Mouse (Mus musculus): ENCODE results near the gene Erc2. TPM values are rescaled to one million over a fixed set of nuclear protein-coding genes. Genes with fewer than 3 reads are reported as not detected.

Gene Erc2
- polyA plus RNA-seq, 1 experiment from 2014 or later = 2.4 TPM

GRCm38 (mm10) chr14:28426610-28427009, 804.4 kb downstream of the Erc2 start:
- Histone ChIP-seq H3K4me2 (no peak overlapping the region), H3K9me3 (no peaks in the 10 kb centered on the region), H3K27me3 (replicated peaks) (no peaks in the 10 kb centered on the region), H3K27ac (replicated peaks) (no peak overlapping the region), H3K4me3 (no peak overlapping the region), H3K36me3 (no peaks in the 10 kb centered on the region), H3K9ac (no peak overlapping the region), H3K4me1 (peaks cover 8% of the 10 kb centered on the region)
- ATAC-seq (ENCODE audit: extremely low read depth, insufficient number of reproducible peaks, low FRiP score, low TSS enrichment) = no peak
- 67% methylated on average over 2 of the region's 2 CpGs for WGBS

DNA sequence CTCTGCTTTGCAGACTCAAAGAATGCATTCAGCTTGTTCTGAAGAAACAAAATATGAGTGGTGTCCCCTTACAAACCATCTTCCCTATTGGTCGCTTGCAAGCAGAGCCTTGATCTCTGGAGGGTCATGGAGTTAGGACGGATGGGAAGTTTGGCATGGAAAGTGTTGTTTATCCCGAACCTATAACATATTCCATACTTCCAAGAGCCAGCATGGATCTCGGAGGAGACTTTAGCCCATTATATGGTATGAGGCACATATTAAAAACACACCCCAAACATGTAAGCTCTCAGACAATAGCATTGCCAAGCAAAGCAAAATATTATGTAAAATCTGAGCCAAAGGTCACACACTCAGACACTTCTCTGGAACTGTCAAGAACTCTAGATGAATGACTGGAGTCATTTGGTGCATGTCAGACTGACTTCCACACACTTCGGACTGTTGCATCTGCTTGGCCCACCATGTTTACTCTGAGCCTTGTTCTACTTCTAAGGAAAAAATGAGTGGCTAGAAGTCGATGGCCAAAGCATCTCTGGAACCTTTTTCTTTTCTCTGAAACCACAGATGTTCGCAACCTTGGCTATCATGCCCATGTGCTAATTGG, 809.6 kb downstream of the Erc2 start:
- Histone ChIP-seq H3K27ac (replicated peaks) (no peak overlapping the region), H3K27me3 (replicated peaks) (no peaks in the 10 kb centered on the region; the same call in 1 of the 2 replicates), H3K4me1 (no peaks in the 10 kb centered on the region), H3K36me3 (no peaks in the 10 kb centered on the region), H3K4me3 (no peak overlapping the region), H3K4me2 (no peak overlapping the region), H3K9me3 (no peaks in the 10 kb centered on the region), H3K9ac (no peak overlapping the region)
- WGBS = 78% methylated on average over 7 of the region's 7 CpGs
- ATAC-seq (ENCODE audit: extremely low read depth, insufficient number of reproducible peaks, low FRiP score, low TSS enrichment) = no peak

DNA sequence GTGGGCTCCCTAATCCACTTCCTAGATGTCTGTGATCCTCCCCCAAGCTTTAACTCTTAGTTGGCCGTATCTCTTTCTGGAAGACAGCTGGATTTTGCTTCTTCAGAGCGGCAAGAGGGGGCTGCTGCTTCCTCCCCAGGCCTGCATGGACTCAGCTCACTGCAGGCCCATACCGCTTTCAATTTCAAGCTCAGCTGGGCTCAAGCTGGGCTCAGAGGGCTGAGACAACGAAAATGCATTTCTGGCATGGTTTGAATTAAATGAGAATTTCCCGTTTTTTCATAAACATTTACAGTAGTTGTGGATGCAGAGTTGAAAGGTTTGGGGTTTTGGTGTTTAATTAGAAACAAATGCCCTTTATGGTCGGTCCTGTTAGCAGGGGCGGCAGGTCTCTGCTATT, 812.8 kb downstream of the Erc2 start:
- Histone ChIP-seq H3K36me3 (no peaks in the 10 kb centered on the region), H3K9ac (no peak overlapping the region), H3K4me2 (no peak overlapping the region), H3K9me3 (no peaks in the 10 kb centered on the region), H3K4me1 (no peaks in the 10 kb centered on the region), H3K27ac (replicated peaks) (no peak overlapping the region), H3K27me3 (replicated peaks) (no peaks in the 10 kb centered on the region; the same call in 1 of the 2 replicates), H3K4me3 (no peak overlapping the region)
- WGBS = 72% methylated on average over 7 of the region's 7 CpGs
- ATAC-seq (ENCODE audit: extremely low read depth, insufficient number of reproducible peaks, low FRiP score, low TSS enrichment) = no peak

- no peak for ATAC-seq (ENCODE audit: extremely low read depth, insufficient number of reproducible peaks, low FRiP score, low TSS enrichment)
- WGBS = 66% methylated on average over 6 of the region's 6 CpGs
- H3K9ac ChIP-seq = no peak overlapping the region
- no peaks in the 10 kb centered on the region; the same call in 1 of the 2 replicates for H3K27me3 ChIP-seq (replicated peaks)
- no peaks in the 10 kb centered on the region for H3K36me3 ChIP-seq
- H3K4me3 ChIP-seq = no peak overlapping the region
- H3K4me1 ChIP-seq = peaks cover 23% of the 10 kb centered on the region
- no peak overlapping the region for H3K27ac ChIP-seq (replicated peaks)
- H3K4me2 ChIP-seq = no peak overlapping the region
- H3K9me3 ChIP-seq = no peaks in the 10 kb centered on the region
Observed at GRCm38 (mm10) chr14:28439171-28439570, 816.9 kb downstream of the Erc2 start.

GRCm38 (mm10) chr14:28441240-28441967, 819.2 kb downstream of the Erc2 start:
- 43% methylated on average over 14 of the region's 14 CpGs for WGBS

GRCm38 (mm10) chr14:28443254-28443944, 821.2 kb downstream of the Erc2 start:
- H3K27me3 ChIP-seq (replicated peaks) = no peaks in the 10 kb centered on the region
- H3K9me3 ChIP-seq = no peaks in the 10 kb centered on the region
- H3K27ac ChIP-seq (replicated peaks) = no peak overlapping the region
- peaks cover 29% of the 10 kb centered on the region for H3K4me1 ChIP-seq
- WGBS = 59% methylated on average over 7 of the region's 7 CpGs
- no peak for ATAC-seq (ENCODE audit: extremely low read depth, insufficient number of reproducible peaks, low FRiP score, low TSS enrichment)
- H3K4me2 ChIP-seq = no peak overlapping the region
- H3K4me3 ChIP-seq = no peak overlapping the region
- H3K9ac ChIP-seq = no peak overlapping the region
- no peaks in the 10 kb centered on the region for H3K36me3 ChIP-seq

More at GRCm38 (mm10) chr14:28441240-28441967, 819.2 kb downstream of the Erc2 start:
- Histone ChIP-seq H3K27me3 (replicated peaks) (no peaks in the 10 kb centered on the region), H3K4me1 (peaks cover 29% of the 10 kb centered on the region), H3K9me3 (no peaks in the 10 kb centered on the region), H3K4me3 (no peak overlapping the region), H3K27ac (replicated peaks) (no peak overlapping the region), H3K4me2 (no peak overlapping the region), H3K9ac (no peak overlapping the region), H3K36me3 (no peaks in the 10 kb centered on the region)
- ATAC-seq (ENCODE audit: extremely low read depth, insufficient number of reproducible peaks, low FRiP score, low TSS enrichment) = no peak; the same call in 1 of the 2 replicates

GRCm38 (mm10) chr14:28445737-28446136, 823.5 kb downstream of the Erc2 start:
- Histone ChIP-seq H3K27me3 (replicated peaks) (no peaks in the 10 kb centered on the region), H3K4me3 (no peak overlapping the region), H3K27ac (replicated peaks) (no peak overlapping the region), H3K9ac (no peak overlapping the region), H3K9me3 (no peaks in the 10 kb centered on the region), H3K4me1 (peaks cover 29% of the 10 kb centered on the region), H3K36me3 (no peaks in the 10 kb centered on the region), H3K4me2 (no peak overlapping the region)
- ATAC-seq (ENCODE audit: extremely low read depth, insufficient number of reproducible peaks, low FRiP score, low TSS enrichment) = no peak
- 42% methylated on average over 6 of the region's 6 CpGs for WGBS

DNA sequence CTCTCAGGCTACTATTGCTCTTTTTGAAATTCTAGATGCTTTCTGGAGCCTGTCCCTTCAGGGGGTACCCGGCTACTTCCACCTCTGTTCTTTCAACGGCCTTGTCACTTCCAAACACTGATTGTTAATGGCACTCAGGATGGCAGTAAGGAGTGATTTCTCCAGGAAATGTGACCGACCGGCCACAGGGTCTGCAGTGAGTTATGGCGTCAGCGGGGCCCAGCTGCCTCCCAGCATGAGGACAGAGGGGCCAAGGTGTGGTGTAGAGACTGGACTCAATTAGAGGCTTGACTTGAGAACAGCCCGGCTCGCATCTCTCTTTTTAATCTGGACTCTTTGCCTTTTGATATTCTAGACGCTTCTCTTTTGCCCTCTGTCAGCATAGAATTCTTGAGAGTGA, 829.5 kb downstream of the Erc2 start:
- no peak overlapping the region for H3K27ac ChIP-seq (replicated peaks)
- no peak overlapping the region for H3K9ac ChIP-seq
- H3K4me1 ChIP-seq = no peaks in the 10 kb centered on the region
- no peak overlapping the region for H3K4me3 ChIP-seq
- no peaks in the 10 kb centered on the region for H3K9me3 ChIP-seq
- no peaks in the 10 kb centered on the region for H3K36me3 ChIP-seq
- peaks cover 3% of the 10 kb centered on the region; the same call in 1 of the 2 replicates for H3K27me3 ChIP-seq (replicated peaks)
- ATAC-seq (ENCODE audit: extremely low read depth, insufficient number of reproducible peaks, low FRiP score, low TSS enrichment) = no peak
- H3K4me2 ChIP-seq = no peak overlapping the region
- 66% methylated on average over 9 of the region's 9 CpGs for WGBS

DNA sequence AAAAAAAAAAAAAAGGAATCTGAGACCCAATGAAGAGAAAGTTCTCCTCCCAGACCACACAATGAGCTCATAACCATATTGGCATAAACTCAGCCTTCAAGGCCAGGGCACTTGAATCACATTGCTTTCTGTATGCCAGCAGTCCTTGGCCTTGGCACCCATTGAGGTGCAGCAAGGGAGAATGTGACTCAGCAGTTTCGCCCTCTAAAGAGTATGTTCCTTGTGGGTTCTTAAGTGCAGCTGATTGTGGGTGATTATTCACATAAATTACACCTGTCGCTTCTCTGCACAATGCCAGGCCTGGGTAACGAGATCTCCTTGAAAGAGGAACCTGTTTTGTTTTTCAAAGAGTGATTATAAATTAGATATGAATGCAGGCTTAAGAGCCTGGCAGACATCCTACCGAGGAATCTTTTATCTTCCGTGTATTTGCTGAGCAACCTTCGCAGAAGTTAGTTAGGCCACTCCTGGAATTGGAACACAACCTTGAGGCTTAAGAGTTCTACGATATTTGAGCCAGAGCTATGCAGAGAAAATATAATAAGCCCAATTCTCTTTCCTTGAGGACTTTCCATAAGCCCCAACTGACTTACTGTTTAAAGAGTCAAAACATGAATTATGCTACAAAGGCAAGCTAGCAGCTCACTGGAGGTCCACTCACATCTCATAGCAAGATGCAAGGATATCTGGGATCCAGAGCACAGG, 834.3 kb downstream of the Erc2 start:
- 70% methylated on average over 7 of the region's 7 CpGs for WGBS
- no peak overlapping the region for H3K27ac ChIP-seq (replicated peaks)
- no peaks in the 10 kb centered on the region for H3K4me1 ChIP-seq

DNA sequence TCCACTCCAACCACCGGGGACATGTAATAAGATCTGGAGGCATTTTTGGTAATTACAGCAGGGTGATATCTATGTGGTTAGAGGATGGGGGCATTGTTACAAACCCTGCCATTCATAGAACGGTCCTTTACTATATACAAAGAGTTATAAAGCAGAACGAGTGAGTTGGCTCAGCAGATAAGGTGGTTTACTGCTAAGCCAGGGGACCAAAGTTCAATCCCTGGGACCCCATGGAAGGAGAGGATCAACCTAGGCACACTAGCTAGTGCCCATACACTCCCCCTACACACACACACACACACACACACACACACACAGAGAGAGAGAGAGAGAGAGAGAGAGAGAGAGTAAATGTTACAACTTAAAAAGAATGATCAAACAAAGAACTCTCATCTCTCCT, 835.2 kb downstream of the Erc2 start:
- Histone ChIP-seq H3K9ac (no peak overlapping the region), H3K4me2 (no peak overlapping the region), H3K4me1 (no peaks in the 10 kb centered on the region), H3K27me3 (replicated peaks) (peaks cover 3% of the 10 kb centered on the region; the same call in 1 of the 2 replicates), H3K4me3 (no peak overlapping the region), H3K36me3 (no peaks in the 10 kb centered on the region), H3K9me3 (no peaks in the 10 kb centered on the region), H3K27ac (replicated peaks) (no peak overlapping the region)
- no peak for ATAC-seq (ENCODE audit: extremely low read depth, insufficient number of reproducible peaks, low FRiP score, low TSS enrichment)
- 59% methylated on average over 3 of the region's 3 CpGs for WGBS

More for the DNA sequence above, 834.3 kb downstream of the Erc2 start:
- no peak for ATAC-seq (ENCODE audit: extremely low read depth, insufficient number of reproducible peaks, low FRiP score, low TSS enrichment)
- Histone ChIP-seq H3K4me3 (no peak overlapping the region), H3K36me3 (no peaks in the 10 kb centered on the region), H3K9me3 (no peaks in the 10 kb centered on the region), H3K9ac (no peak overlapping the region), H3K27me3 (replicated peaks) (peaks cover 3% of the 10 kb centered on the region; the same call in 1 of the 2 replicates), H3K4me2 (no peak overlapping the region)

- Histone ChIP-seq H3K9ac (no peak overlapping the region), H3K4me2 (no peak overlapping the region), H3K4me1 (peaks cover 5% of the 10 kb centered on the region; the same call in 1 of the 2 replicates), H3K27me3 (replicated peaks) (no peaks in the 10 kb centered on the region), H3K9me3 (no peaks in the 10 kb centered on the region), H3K27ac (replicated peaks) (no peak overlapping the region), H3K36me3 (no peaks in the 10 kb centered on the region), H3K4me3 (no peak overlapping the region)
- ATAC-seq (ENCODE audit: extremely low read depth, insufficient number of reproducible peaks, low FRiP score, low TSS enrichment) = no peak
- 76% methylated on average over 5 of the region's 5 CpGs for WGBS
Observed at GRCm38 (mm10) chr14:28467956-28468355, 845.7 kb downstream of the Erc2 start.

Data from heart, embryonic 13.5 days (tissue).